Comparison of ENCODE assay signal across 17 mouse cellular contexts in genomic region chr12:116710716-116711115, GRCm38 (mm10).
DNase-seq lines count a peak whose midpoint lies in the region; ATAC-seq lines count a peak whose summit lies in the region.
"Had no signal": no experiment of that assay in that cellular context is flagged by ENCODE, and none has a peak within 500 bp of the region (broad histone marks: within the 10 kb centered on the region; RNA-seq: fewer than 3 reads in every experiment).

No protein-coding gene starts in this region.

- H3K9ac ChIP-seq in hindbrain, embryonic 13.5 days: no peak overlapping the region
- H3K9ac ChIP-seq in hindbrain, embryonic 12.5 days: no peak overlapping the region
- H3K9ac ChIP-seq: embryonic facial prominence, embryonic 13.5 days; kidney, embryonic 15.5 days; liver, embryonic 12.5 days; neural tube, embryonic 13.5 days had no signal

- no peak overlapping the region for H3K4me2 ChIP-seq in hindbrain, embryonic 13.5 days
- H3K4me2 ChIP-seq in hindbrain, embryonic 12.5 days (replicated peaks): no peak overlapping the region
- H3K4me2 ChIP-seq: embryonic facial prominence, embryonic 13.5 days; kidney, embryonic 15.5 days; liver, embryonic 12.5 days; neural tube, embryonic 13.5 days had no signal

- no peaks in the 10 kb centered on the region for H3K27me3 ChIP-seq in hindbrain, embryonic 13.5 days
- H3K27me3 ChIP-seq in hindbrain, embryonic 12.5 days: no peaks in the 10 kb centered on the region; the same call in 1 of the 2 replicates
- H3K27me3 ChIP-seq: embryonic facial prominence, embryonic 13.5 days; kidney, embryonic 15.5 days; liver, embryonic 12.5 days; neural tube, embryonic 13.5 days had no signal

- peak overlapping the region; percentile 52; the same call in 1 of the 2 replicates for H3K27ac ChIP-seq in hindbrain, embryonic 13.5 days
- H3K27ac ChIP-seq in hindbrain, embryonic 12.5 days: no peak overlapping the region
- H3K27ac ChIP-seq: embryonic facial prominence, embryonic 13.5 days; kidney, embryonic 15.5 days; liver, embryonic 12.5 days; neural tube, embryonic 13.5 days had no signal

- WGBS in hindbrain, embryonic 13.5 days: 50% methylated on average over 3 of the region's 3 CpGs
- 70% methylated on average over 3 of the region's 3 CpGs for WGBS in hindbrain, embryonic 12.5 days

- peak; percentile 40 to 58 for DNase-seq in right cerebral cortex, postnatal 10 days (ENCODE audit: low spot score in 2 of 2)
- no peak for DNase-seq in right cerebral cortex, postnatal 14 days
- peak; percentile 11 for DNase-seq in mesoderm, embryonic 11.5 days (ENCODE audit: low read depth, low spot score)
- no peak for DNase-seq in lung, postnatal 10 days
- no peak for DNase-seq in natural killer cell, adult 2 months (ENCODE audit: low spot score in 2 of 2)
- DNase-seq: cerebellum, adult 11-12 months; cerebellum, postnatal 36 days; heart, postnatal 10 days; left cerebral cortex, postnatal 4 days; retina, postnatal 1 day; thymus, adult 18-20 months had no signal

- no peak for ATAC-seq in hindbrain, embryonic 13.5 days (ENCODE audit: low FRiP score)
- no peak for ATAC-seq in hindbrain, embryonic 12.5 days (ENCODE audit: low FRiP score)
- ATAC-seq: liver, embryonic 12.5 days had no signal

- H3K9me3 ChIP-seq in hindbrain, embryonic 13.5 days: no peaks in the 10 kb centered on the region
- H3K9me3 ChIP-seq in hindbrain, embryonic 12.5 days (replicated peaks): no peaks in the 10 kb centered on the region
- H3K9me3 ChIP-seq: embryonic facial prominence, embryonic 13.5 days; kidney, embryonic 15.5 days; liver, embryonic 12.5 days; neural tube, embryonic 13.5 days had no signal

- H3K4me1 ChIP-seq in hindbrain, embryonic 13.5 days (replicated peaks): peaks cover 19% of the 10 kb centered on the region
- H3K4me1 ChIP-seq in hindbrain, embryonic 12.5 days: no peaks in the 10 kb centered on the region; the same call in 1 of the 2 replicates
- H3K4me1 ChIP-seq: embryonic facial prominence, embryonic 13.5 days; kidney, embryonic 15.5 days; liver, embryonic 12.5 days; neural tube, embryonic 13.5 days had no signal

- H3K4me3 ChIP-seq in hindbrain, embryonic 13.5 days: no peak overlapping the region
- no peak overlapping the region for H3K4me3 ChIP-seq in hindbrain, embryonic 12.5 days
- H3K4me3 ChIP-seq: embryonic facial prominence, embryonic 13.5 days; kidney, embryonic 15.5 days; liver, embryonic 12.5 days; neural tube, embryonic 13.5 days had no signal

- no peaks in the 10 kb centered on the region for H3K36me3 ChIP-seq in hindbrain, embryonic 13.5 days
- H3K36me3 ChIP-seq in hindbrain, embryonic 12.5 days: no peaks in the 10 kb centered on the region
- H3K36me3 ChIP-seq: embryonic facial prominence, embryonic 13.5 days; kidney, embryonic 15.5 days; liver, embryonic 12.5 days; neural tube, embryonic 13.5 days had no signal

Comparison
In these comparisons a context has a peak if more than half of its experiments do, and no peak if none do; other contexts are left out.
1. DNase-seq: peak in right cerebral cortex, postnatal 10 days (2 of 2) and mesoderm, embryonic 11.5 days (single experiment); none in right cerebral cortex, postnatal 14 days (single experiment), lung, postnatal 10 days (single experiment) and natural killer cell, adult 2 months (0 of 2).